30 mouse cellular contexts compared by ENCODE assay signal in genomic region chr11:5919606-5920005, GRCm38 (mm10). TPM values are rescaled to one million over a fixed set of nuclear protein-coding genes. Genes with fewer than 3 reads are reported as not detected.
A peak's percentile ranks its signal among the peaks of the same experiment; 100 is the strongest.
DNase-seq lines count a peak whose midpoint lies in the region; ATAC-seq and TF ChIP-seq lines count a peak whose summit lies in the region.
"Had no signal": no experiment of that assay in that cellular context is flagged by ENCODE, and none has a peak within 500 bp of the region (broad histone marks: within the 10 kb centered on the region; RNA-seq: fewer than 3 reads in every experiment).

No protein-coding gene starts in this region.

- ATAC-seq in lung, embryonic 16.5 days (ENCODE audit: low read depth): peak; percentile 60; the same call in 1 of the 2 replicates
- peak; percentile 90 for ATAC-seq in liver, embryonic 16.5 days (ENCODE audit: low read depth)
- ATAC-seq in stomach, postnatal 0 days (ENCODE audit: low FRiP score, low TSS enrichment): 0 out of 2 replicates have a peak, but pooled peaks have one; percentile 44
- ATAC-seq in kidney, embryonic 15.5 days (replicated peaks; ENCODE audit: low FRiP score): no peak
- ATAC-seq: forebrain, postnatal 0 days; inflammation-experienced regulatory T-cells, adult 6 months had no signal

- no peak for TF ChIP-seq CTCF in stomach, postnatal 0 days (IDR thresholded peaks at IDR 0.05; ENCODE audit: low read depth)

- peak; percentile 36 for DNase-seq in adrenal gland, adult 2 months
- no peak for DNase-seq in adrenal gland, adult 8-10 months
- no peak for DNase-seq in lung, postnatal 4 days
- DNase-seq in stomach, postnatal 0 days (ENCODE audit: low spot score): no peak
- DNase-seq in neural tube, embryonic 10.5 days (ENCODE audit: extremely low spot score, low spot score): no peak
- DNase-seq: adrenal gland, postnatal 25 days; cerebellum, adult 8-10 months; forebrain, postnatal 0 days; gastrocnemius, postnatal 25 days; heart, adult 2 months; heart, postnatal 4 days; kidney, adult 18-20 months; layer of hippocampus, postnatal 36 days; left cerebral cortex, postnatal 4 days; midbrain, embryonic 14.5 days; retina, postnatal 1 day; right cerebral cortex, postnatal 25 days; spleen, adult 18-20 months had no signal

- no peak overlapping the region for H3K27ac ChIP-seq in lung, embryonic 16.5 days (ENCODE audit: low read length)
- H3K27ac ChIP-seq in liver, embryonic 16.5 days (ENCODE audit: low read length): peak overlapping the region; percentile 50
- H3K27ac ChIP-seq in stomach, postnatal 0 days (replicated peaks): no peak overlapping the region
- no peak overlapping the region for H3K27ac ChIP-seq in kidney, embryonic 15.5 days
- H3K27ac ChIP-seq: embryonic facial prominence, embryonic 15.5 days; heart, adult 2 months; heart, embryonic 15.5 days; hindbrain, embryonic 14.5 days; layer of hippocampus, adult 2 months; limb, embryonic 15.5 days; neural tube, embryonic 12.5 days had no signal

- 74% methylated on average over 4 of the region's 4 CpGs for WGBS in lung, embryonic 16.5 days
- 69% methylated on average over 4 of the region's 4 CpGs for WGBS in liver, embryonic 16.5 days (ENCODE audit: insufficient replicate concordance)
- 85% methylated on average over 4 of the region's 4 CpGs for WGBS in stomach, postnatal 0 days
- 94% methylated on average over 4 of the region's 4 CpGs for WGBS in kidney, embryonic 15.5 days

- H3K36me3 ChIP-seq in lung, embryonic 16.5 days (ENCODE audit: control insufficient read depth, insufficient read depth, low read length): no peaks in the 10 kb centered on the region
- no peaks in the 10 kb centered on the region for H3K36me3 ChIP-seq in liver, embryonic 16.5 days (ENCODE audit: control insufficient read depth, insufficient read depth)
- H3K36me3 ChIP-seq in stomach, postnatal 0 days (ENCODE audit: control insufficient read depth, insufficient read depth, low read length): no peaks in the 10 kb centered on the region
- H3K36me3 ChIP-seq in kidney, embryonic 15.5 days: no peaks in the 10 kb centered on the region
- H3K36me3 ChIP-seq: embryonic facial prominence, embryonic 15.5 days; heart, embryonic 15.5 days; limb, embryonic 15.5 days; neural tube, embryonic 12.5 days had no signal

- no peak overlapping the region for H3K9ac ChIP-seq in lung, embryonic 16.5 days (ENCODE audit: low read length)
- H3K9ac ChIP-seq in liver, embryonic 16.5 days (ENCODE audit: low read depth, low read length): no peak overlapping the region
- H3K9ac ChIP-seq in stomach, postnatal 0 days (ENCODE audit: low read length): no peak overlapping the region
- H3K9ac ChIP-seq in kidney, embryonic 15.5 days: no peak overlapping the region
- H3K9ac ChIP-seq: embryonic facial prominence, embryonic 15.5 days; forebrain, postnatal 0 days; heart, embryonic 15.5 days; hindbrain, embryonic 14.5 days; limb, embryonic 15.5 days; neural tube, embryonic 12.5 days had no signal

- H3K4me2 ChIP-seq in lung, embryonic 16.5 days (ENCODE audit: low read depth, low read length): no peak overlapping the region
- no peak overlapping the region; the same call in 1 of the 2 replicates for H3K4me2 ChIP-seq in liver, embryonic 16.5 days (ENCODE audit: low read depth, low read length)
- no peak overlapping the region for H3K4me2 ChIP-seq in stomach, postnatal 0 days (replicated peaks; ENCODE audit: low read depth)
- H3K4me2 ChIP-seq in kidney, embryonic 15.5 days: no peak overlapping the region
- H3K4me2 ChIP-seq: embryonic facial prominence, embryonic 15.5 days; hindbrain, embryonic 14.5 days; limb, embryonic 15.5 days; neural tube, embryonic 12.5 days had no signal

- peaks cover 3% of the 10 kb centered on the region; the same call in 1 of the 2 replicates for H3K4me1 ChIP-seq in lung, embryonic 16.5 days (replicated peaks; ENCODE audit: control insufficient read depth, insufficient read depth, low read length)
- peaks cover 6% of the 10 kb centered on the region for H3K4me1 ChIP-seq in liver, embryonic 16.5 days (ENCODE audit: control insufficient read depth, low read depth, low read length)
- H3K4me1 ChIP-seq in stomach, postnatal 0 days (replicated peaks; ENCODE audit: control insufficient read depth, insufficient read depth): no peaks in the 10 kb centered on the region; the same call in 1 of the 2 replicates
- H3K4me1 ChIP-seq in kidney, embryonic 15.5 days: 0 out of 2 replicates have a peak, but pooled peaks cover 5% of the 10 kb centered on the region
- H3K4me1 ChIP-seq: embryonic facial prominence, embryonic 15.5 days; neural tube, embryonic 12.5 days had no signal

- no peaks in the 10 kb centered on the region for H3K27me3 ChIP-seq in lung, embryonic 16.5 days (ENCODE audit: control insufficient read depth, insufficient read depth, low read depth, low read length)
- H3K27me3 ChIP-seq in liver, embryonic 16.5 days (ENCODE audit: control insufficient read depth, insufficient read depth, low read depth, low read length): no peaks in the 10 kb centered on the region; the same call in 1 of the 2 replicates
- no peaks in the 10 kb centered on the region for H3K27me3 ChIP-seq in stomach, postnatal 0 days (ENCODE audit: control insufficient read depth, insufficient read depth, low read length)
- H3K27me3 ChIP-seq in kidney, embryonic 15.5 days: no peaks in the 10 kb centered on the region
- H3K27me3 ChIP-seq: embryonic facial prominence, embryonic 15.5 days; heart, embryonic 15.5 days; limb, embryonic 15.5 days; neural tube, embryonic 12.5 days had no signal

- no peak overlapping the region for H3K4me3 ChIP-seq in lung, embryonic 16.5 days (ENCODE audit: low read length)
- no peak overlapping the region for H3K4me3 ChIP-seq in liver, embryonic 16.5 days (ENCODE audit: low read depth, low read length)
- no peak overlapping the region for H3K4me3 ChIP-seq in stomach, postnatal 0 days (ENCODE audit: low read depth, low read length)
- H3K4me3 ChIP-seq in kidney, embryonic 15.5 days (replicated peaks): no peak overlapping the region
- H3K4me3 ChIP-seq: embryonic facial prominence, embryonic 15.5 days; heart, adult 2 months; heart, embryonic 15.5 days; layer of hippocampus, adult 2 months; limb, embryonic 15.5 days; neural tube, embryonic 12.5 days had no signal

- H3K9me3 ChIP-seq in lung, embryonic 16.5 days (ENCODE audit: control insufficient read depth, low read length): no peaks in the 10 kb centered on the region
- H3K9me3 ChIP-seq in liver, embryonic 16.5 days (replicated peaks; ENCODE audit: control insufficient read depth, low read length): no peaks in the 10 kb centered on the region
- H3K9me3 ChIP-seq in stomach, postnatal 0 days (ENCODE audit: control insufficient read depth, low read length): no peaks in the 10 kb centered on the region
- H3K9me3 ChIP-seq in kidney, embryonic 15.5 days (replicated peaks): no peaks in the 10 kb centered on the region
- H3K9me3 ChIP-seq: embryonic facial prominence, embryonic 15.5 days; heart, embryonic 15.5 days; limb, embryonic 15.5 days; neural tube, embryonic 12.5 days had no signal

- TF ChIP-seq EP300 in stomach, postnatal 0 days (optimal IDR thresholded peaks at IDR 0.05): no peak

RNA-seq across cellular contexts. Expression of gene Myl7, which starts 21.0 kb away (rescaled TPM):
- not detected for total RNA-seq in adrenal gland, adult 2 months (2021)
- 0.47 TPM in 1 of 2 replicates, not detected in the other for polyA plus RNA-seq in adrenal gland, adult 2 months (2012; rRNA removed)
- total RNA-seq in adrenal gland, adult 8-10 months (2022): under 1 TPM in 1 of 4 experiments, not detected in 3; 0.73 TPM
- 450 and 673 TPM in 2 replicates for polyA plus RNA-seq in lung, embryonic 16.5 days (2015; fragmentation: Nextera tagmentation; extraction: Ambion mirVana)
- 4.3 and 4.8 TPM in 2 replicates for polyA plus RNA-seq in liver, embryonic 16.5 days (2015; fragmentation: Nextera tagmentation; extraction: Ambion mirVana)
- 147 and 150 TPM in 2 replicates for polyA plus RNA-seq in stomach, postnatal 0 days (2015; fragmentation: Nextera tagmentation; extraction: Ambion mirVana)
- 3.9 and 5.8 TPM in 2 replicates for polyA plus RNA-seq in kidney, embryonic 15.5 days (2015; fragmentation: Nextera tagmentation; extraction: Ambion mirVana)
- total RNA-seq: adrenal gland, postnatal 25 days; common myeloid progenitor, adult 5-6 weeks; forebrain, postnatal 0 days; gastrocnemius, postnatal 25 days; layer of hippocampus, adult 2 months; layer of hippocampus, postnatal 36 days; left cerebral cortex, postnatal 4 days; megakaryocyte, adult 5-6 weeks had no signal
- polyA plus RNA-seq: forebrain, postnatal 0 days; hindbrain, embryonic 14.5 days; inflammation-experienced regulatory T-cells, adult 6 months; midbrain, embryonic 14.5 days had no signal

RNA-seq across cellular contexts. Expression of gene Gck, which starts 30.3 kb away (rescaled TPM):
- total RNA-seq in adrenal gland, adult 2 months (2021): 1 to 10 TPM; 2.5 to 3.7 TPM
- 1.2 and 2.2 TPM in 2 replicates for polyA plus RNA-seq in adrenal gland, adult 2 months (2012; rRNA removed)
- 1 to 10 TPM; 2.8 to 5.4 (median 4.0) TPM for total RNA-seq in adrenal gland, adult 8-10 months (2022)
- 1.3 and 1.6 TPM in 2 replicates for polyA plus RNA-seq in lung, embryonic 16.5 days (2015; fragmentation: Nextera tagmentation; extraction: Ambion mirVana)
- 0.48 and 0.57 TPM in 2 replicates for polyA plus RNA-seq in liver, embryonic 16.5 days (2015; fragmentation: Nextera tagmentation; extraction: Ambion mirVana)
- polyA plus RNA-seq in stomach, postnatal 0 days (2015; fragmentation: Nextera tagmentation; extraction: Ambion mirVana): 1.9 and 2.0 TPM in 2 replicates
- 1.3 and 2.0 TPM in 2 replicates for polyA plus RNA-seq in kidney, embryonic 15.5 days (2015; fragmentation: Nextera tagmentation; extraction: Ambion mirVana)
- total RNA-seq: common myeloid progenitor, adult 5-6 weeks; heart, postnatal 4 days; megakaryocyte, adult 5-6 weeks had no signal
- polyA plus RNA-seq: inflammation-experienced regulatory T-cells, adult 6 months had no signal

RNA-seq across cellular contexts. Expression of gene Ykt6, which starts 35.9 kb away (rescaled TPM):
- 10 to 100 TPM; 70.9 to 73.8 TPM for total RNA-seq in adrenal gland, adult 2 months (2021)
- polyA plus RNA-seq in adrenal gland, adult 2 months (2012; rRNA removed): 34.0 and 39.4 TPM in 2 replicates
- 10 to 100 TPM; 73.5 to 98.2 (median 85.7) TPM for total RNA-seq in adrenal gland, adult 8-10 months (2022)
- polyA plus RNA-seq in lung, embryonic 16.5 days (2015; fragmentation: Nextera tagmentation; extraction: Ambion mirVana): 52.3 and 53.1 TPM in 2 replicates
- polyA plus RNA-seq in liver, embryonic 16.5 days (2015; fragmentation: Nextera tagmentation; extraction: Ambion mirVana): 16.8 and 17.7 TPM in 2 replicates
- polyA plus RNA-seq in stomach, postnatal 0 days (2015; fragmentation: Nextera tagmentation; extraction: Ambion mirVana): 47.0 and 47.7 TPM in 2 replicates
- polyA plus RNA-seq in kidney, embryonic 15.5 days (2015; fragmentation: Nextera tagmentation; extraction: Ambion mirVana): 52.9 and 57.3 TPM in 2 replicates

RNA-seq across cellular contexts. Expression of gene Pold2, which starts 41.5 kb away (rescaled TPM):
- 10 to 100 TPM; 38.1 to 51.8 TPM for total RNA-seq in adrenal gland, adult 2 months (2021)
- 192 and 223 TPM in 2 replicates for polyA plus RNA-seq in adrenal gland, adult 2 months (2012; rRNA removed)
- 10 to 100 TPM; 39.6 to 67.0 (median 51.5) TPM for total RNA-seq in adrenal gland, adult 8-10 months (2022)
- 127 and 139 TPM in 2 replicates for polyA plus RNA-seq in lung, embryonic 16.5 days (2015; fragmentation: Nextera tagmentation; extraction: Ambion mirVana)
- polyA plus RNA-seq in liver, embryonic 16.5 days (2015; fragmentation: Nextera tagmentation; extraction: Ambion mirVana): 51.8 and 52.5 TPM in 2 replicates
- 49.3 and 51.1 TPM in 2 replicates for polyA plus RNA-seq in stomach, postnatal 0 days (2015; fragmentation: Nextera tagmentation; extraction: Ambion mirVana)
- 133 and 141 TPM in 2 replicates for polyA plus RNA-seq in kidney, embryonic 15.5 days (2015; fragmentation: Nextera tagmentation; extraction: Ambion mirVana)

RNA-seq across cellular contexts. Expression of gene Aebp1, which starts 57.9 kb away (rescaled TPM):
- total RNA-seq in adrenal gland, adult 2 months (2021): 100 to 1,000 TPM; 390 to 452 TPM
- polyA plus RNA-seq in adrenal gland, adult 2 months (2012; rRNA removed): 526 and 692 TPM in 2 replicates
- total RNA-seq in adrenal gland, adult 8-10 months (2022): 100 to 1,000 TPM; 443 to 768 (median 514) TPM
- 35.1 and 37.4 TPM in 2 replicates for polyA plus RNA-seq in lung, embryonic 16.5 days (2015; fragmentation: Nextera tagmentation; extraction: Ambion mirVana)
- polyA plus RNA-seq in liver, embryonic 16.5 days (2015; fragmentation: Nextera tagmentation; extraction: Ambion mirVana): 8.3 and 9.7 TPM in 2 replicates
- 19.6 and 21.9 TPM in 2 replicates for polyA plus RNA-seq in stomach, postnatal 0 days (2015; fragmentation: Nextera tagmentation; extraction: Ambion mirVana)
- polyA plus RNA-seq in kidney, embryonic 15.5 days (2015; fragmentation: Nextera tagmentation; extraction: Ambion mirVana): 39.0 and 52.1 TPM in 2 replicates
- total RNA-seq: common myeloid progenitor, adult 5-6 weeks had no signal

Comparison
In these comparisons a context has a peak if more than half of its experiments do, and no peak if none do; other contexts are left out.
1. RNA of gene Myl7, which starts 21.0 kb away (polyA plus RNA-seq): 450 to 673 TPM in lung, embryonic 16.5 days and 147 to 150 TPM in stomach, postnatal 0 days; 3.9 to 5.8 TPM in kidney, embryonic 15.5 days, 4.3 to 4.8 TPM in liver, embryonic 16.5 days and 0.47 TPM in adrenal gland, adult 2 months; every median in the first group is over 10 times any median in the second.